Mouse (Mus musculus): Measurements from ENCODE around the gene Map4k3. TPM values are rescaled to one million over a fixed set of nuclear protein-coding genes. Genes with fewer than 3 reads are reported as not detected.

Map4k3 gene
- polyA plus RNA-seq, 1 experiment from 2014 or later, result 33.8 TPM

DNA sequence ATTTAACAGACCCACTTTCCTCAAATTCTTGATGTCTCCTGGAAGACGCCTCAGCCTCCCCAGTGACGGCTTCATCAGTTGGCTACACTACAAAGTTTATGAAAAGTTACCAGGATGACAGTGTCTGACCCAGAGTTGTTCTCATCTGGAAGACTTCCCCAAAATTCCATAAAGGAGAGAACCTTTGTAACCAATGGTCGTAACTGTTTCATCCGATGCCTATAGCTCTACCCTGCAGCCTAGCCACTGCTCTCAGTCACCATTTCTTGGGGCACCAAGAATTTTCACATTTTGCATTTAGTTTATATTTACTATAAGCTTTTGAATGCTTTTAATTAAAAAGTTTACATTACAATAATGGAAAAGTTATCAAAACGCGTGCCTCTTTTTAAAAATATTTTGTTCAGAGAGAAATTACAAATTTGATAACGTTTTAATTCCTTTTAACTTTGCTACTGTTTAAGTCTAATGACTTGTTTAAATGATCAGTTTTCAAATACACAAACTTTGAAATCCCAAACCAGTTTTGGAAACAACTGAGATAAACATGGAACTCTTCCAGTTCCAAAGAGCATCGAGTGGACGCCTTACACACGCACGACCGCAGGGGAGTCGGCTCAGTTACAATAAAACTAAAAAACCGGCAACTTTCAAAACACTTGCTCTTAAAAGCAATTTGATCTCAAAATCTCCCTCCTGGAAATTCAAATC is 83.1 kb downstream of the Map4k3 start:
- Histone ChIP-seq H3K27ac (replicated peaks; ENCODE audit: low read depth, low read length) (no peak overlapping the region), H3K36me3 (ENCODE audit: control insufficient read depth, insufficient read depth, low read length) (peaks cover 64% of the 10 kb centered on the region)
- 78% methylated on average over 14 of the region's 14 CpGs for WGBS

DNA sequence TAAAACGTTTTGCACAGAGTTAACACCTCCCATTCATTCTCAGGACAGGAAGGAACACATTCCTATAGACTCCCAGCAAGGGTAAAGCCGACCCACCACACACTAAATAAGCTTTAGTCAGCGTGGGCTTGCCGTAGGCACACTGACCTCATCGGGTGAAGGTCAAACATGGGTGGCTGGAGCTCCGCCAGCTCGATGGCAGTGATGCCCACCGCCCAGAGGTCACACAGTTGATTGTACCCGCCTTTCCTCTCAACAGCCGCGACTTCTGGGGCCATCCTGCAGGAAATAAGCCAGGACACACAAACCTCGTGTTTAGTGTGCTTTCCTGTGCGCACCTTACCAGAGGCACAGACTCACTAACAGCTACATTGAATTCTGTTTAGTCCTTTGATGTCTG is 83.7 kb downstream of the Map4k3 start:
- WGBS, result 59% methylated on average over 13 of the region's 13 CpGs
- Histone ChIP-seq H3K36me3 (ENCODE audit: control insufficient read depth, insufficient read depth, low read length) (peaks cover 68% of the 10 kb centered on the region), H3K4me2 (ENCODE audit: low read depth, low read length) (no peak overlapping the region), H3K27me3 (replicated peaks; ENCODE audit: control insufficient read depth, insufficient read depth, low read length) (no peaks in the 10 kb centered on the region), H3K4me1 (ENCODE audit: control insufficient read depth, insufficient read depth, low read length) (no peaks in the 10 kb centered on the region), H3K27ac (replicated peaks; ENCODE audit: low read depth, low read length) (no peak overlapping the region), H3K4me3 (ENCODE audit: low read depth, low read length) (no peak overlapping the region), H3K9me3 (ENCODE audit: control insufficient read depth, low read length) (no peaks in the 10 kb centered on the region), H3K9ac (ENCODE audit: low read depth, low read length) (no peak overlapping the region)
- DNase-seq (ENCODE audit: low spot score) (no peak), ATAC-seq (ENCODE audit: low read depth) (no peak)

More for the DNA sequence above, 83.1 kb downstream of the Map4k3 start:
- Histone ChIP-seq H3K9ac (ENCODE audit: low read depth, low read length) (no peak overlapping the region), H3K9me3 (ENCODE audit: control insufficient read depth, low read length) (no peaks in the 10 kb centered on the region), H3K4me1 (ENCODE audit: control insufficient read depth, insufficient read depth, low read length) (no peaks in the 10 kb centered on the region), H3K4me3 (ENCODE audit: low read depth, low read length) (no peak overlapping the region), H3K27me3 (replicated peaks; ENCODE audit: control insufficient read depth, insufficient read depth, low read length) (no peaks in the 10 kb centered on the region), H3K4me2 (ENCODE audit: low read depth, low read length) (no peak overlapping the region)
- ATAC-seq (ENCODE audit: low read depth) (no peak), DNase-seq (ENCODE audit: low spot score) (no peak)

- ATAC-seq (ENCODE audit: low read depth), result no peak
- H3K36me3 ChIP-seq (ENCODE audit: control insufficient read depth, insufficient read depth, low read length), result peaks cover 52% of the 10 kb centered on the region
- no peak overlapping the region for H3K27ac ChIP-seq (replicated peaks; ENCODE audit: low read depth, low read length)
- no peak overlapping the region for H3K9ac ChIP-seq (ENCODE audit: low read depth, low read length)
- no peak overlapping the region for H3K4me3 ChIP-seq (ENCODE audit: low read depth, low read length)
- H3K4me1 ChIP-seq (ENCODE audit: control insufficient read depth, insufficient read depth, low read length), result no peaks in the 10 kb centered on the region
- no peak overlapping the region for H3K4me2 ChIP-seq (ENCODE audit: low read depth, low read length)
- 74% methylated on average over 8 of the region's 8 CpGs for WGBS
- no peaks in the 10 kb centered on the region for H3K9me3 ChIP-seq (ENCODE audit: control insufficient read depth, low read length)
- no peak for DNase-seq (ENCODE audit: low spot score)
- H3K27me3 ChIP-seq (replicated peaks; ENCODE audit: control insufficient read depth, insufficient read depth, low read length), result no peaks in the 10 kb centered on the region
Observed at GRCm38 (mm10) chr17:80638121-80638520, 90.2 kb downstream of the Map4k3 start.

DNA sequence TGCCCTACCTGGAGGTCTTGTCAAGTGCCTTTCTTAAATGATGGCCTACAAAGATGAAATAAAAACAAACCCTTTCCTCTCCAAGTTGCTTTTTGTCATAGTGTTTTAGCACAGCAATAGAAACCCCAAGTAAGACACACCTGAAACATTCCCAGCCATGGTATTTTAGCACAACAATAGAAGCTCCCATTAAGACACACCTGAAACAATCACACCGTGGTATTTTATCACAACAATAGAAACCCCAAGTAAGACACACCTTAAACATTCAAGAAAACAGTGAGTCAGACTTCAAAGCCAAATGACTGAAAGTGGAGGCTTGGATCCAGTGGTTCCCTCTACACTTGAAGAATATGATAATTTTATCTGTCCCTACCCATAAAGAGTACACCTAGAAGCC is 92.5 kb downstream of the Map4k3 start:
- no peaks in the 10 kb centered on the region for H3K4me1 ChIP-seq (ENCODE audit: control insufficient read depth, insufficient read depth, low read length)
- H3K27ac ChIP-seq (replicated peaks; ENCODE audit: low read depth, low read length), result no peak overlapping the region
- no peak for ATAC-seq (ENCODE audit: low read depth)
- H3K36me3 ChIP-seq (ENCODE audit: control insufficient read depth, insufficient read depth, low read length), result peaks cover 58% of the 10 kb centered on the region
- no peaks in the 10 kb centered on the region for H3K27me3 ChIP-seq (replicated peaks; ENCODE audit: control insufficient read depth, insufficient read depth, low read length)
- no peak overlapping the region for H3K4me3 ChIP-seq (ENCODE audit: low read depth, low read length)
- H3K9me3 ChIP-seq (ENCODE audit: control insufficient read depth, low read length), result no peaks in the 10 kb centered on the region
- no peak overlapping the region for H3K9ac ChIP-seq (ENCODE audit: low read depth, low read length)
- H3K4me2 ChIP-seq (ENCODE audit: low read depth, low read length), result no peak overlapping the region
- DNase-seq (ENCODE audit: low spot score), result no peak
- 74% methylated on average over 1 of the region's 1 CpGs for WGBS

DNA sequence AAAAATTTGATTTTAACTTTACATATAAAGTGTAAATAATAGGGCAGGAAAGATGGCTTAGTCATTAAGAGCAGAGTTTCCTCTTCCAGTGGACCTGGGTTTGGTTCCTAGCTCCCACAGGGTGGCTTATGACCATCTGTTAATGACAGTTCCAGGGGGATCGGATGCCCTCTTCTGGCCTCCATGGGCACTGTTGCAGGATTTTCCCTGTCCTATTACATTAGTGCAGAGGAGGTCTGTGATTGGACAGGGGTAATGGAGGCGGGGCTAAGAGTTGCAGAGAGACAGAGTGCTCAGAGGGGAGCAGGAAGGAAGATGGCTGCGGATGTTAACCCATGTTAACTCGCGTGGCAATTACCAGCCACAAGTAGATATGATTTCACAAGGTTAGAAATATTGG is 95.4 kb downstream of the Map4k3 start:
- H3K27me3 ChIP-seq (replicated peaks; ENCODE audit: control insufficient read depth, insufficient read depth, low read length), result no peaks in the 10 kb centered on the region
- ATAC-seq (ENCODE audit: low read depth) (no peak), DNase-seq (ENCODE audit: low spot score) (no peak)
- H3K9ac ChIP-seq (ENCODE audit: low read depth, low read length), result no peak overlapping the region
- no peak overlapping the region for H3K4me2 ChIP-seq (ENCODE audit: low read depth, low read length)
- 95% methylated on average over 5 of the region's 5 CpGs for WGBS
- H3K9me3 ChIP-seq (ENCODE audit: control insufficient read depth, low read length), result no peaks in the 10 kb centered on the region
- no peak overlapping the region for H3K4me3 ChIP-seq (ENCODE audit: low read depth, low read length)
- peaks cover 51% of the 10 kb centered on the region for H3K36me3 ChIP-seq (ENCODE audit: control insufficient read depth, insufficient read depth, low read length)
- no peaks in the 10 kb centered on the region for H3K4me1 ChIP-seq (ENCODE audit: control insufficient read depth, insufficient read depth, low read length)
- H3K27ac ChIP-seq (replicated peaks; ENCODE audit: low read depth, low read length), result no peak overlapping the region

GRCm38 (mm10) chr17:80632354-80632753 is 95.9 kb downstream of the Map4k3 start:
- H3K36me3 ChIP-seq (ENCODE audit: control insufficient read depth, insufficient read depth, low read length), result peaks cover 50% of the 10 kb centered on the region
- H3K9ac ChIP-seq (ENCODE audit: low read depth, low read length), result no peak overlapping the region
- no peak overlapping the region for H3K4me3 ChIP-seq (ENCODE audit: low read depth, low read length)
- H3K9me3 ChIP-seq (ENCODE audit: control insufficient read depth, low read length), result no peaks in the 10 kb centered on the region
- DNase-seq (ENCODE audit: low spot score) (no peak), ATAC-seq (ENCODE audit: low read depth) (no peak)
- no peaks in the 10 kb centered on the region for H3K4me1 ChIP-seq (ENCODE audit: control insufficient read depth, insufficient read depth, low read length)
- H3K27ac ChIP-seq (replicated peaks; ENCODE audit: low read depth, low read length), result no peak overlapping the region
- no peaks in the 10 kb centered on the region for H3K27me3 ChIP-seq (replicated peaks; ENCODE audit: control insufficient read depth, insufficient read depth, low read length)
- H3K4me2 ChIP-seq (ENCODE audit: low read depth, low read length), result no peak overlapping the region
- 98% methylated on average over 4 of the region's 4 CpGs for WGBS

- Histone ChIP-seq H3K36me3 (ENCODE audit: control insufficient read depth, insufficient read depth, low read length) (peaks cover 56% of the 10 kb centered on the region), H3K9ac (ENCODE audit: low read depth, low read length) (no peak overlapping the region), H3K4me1 (ENCODE audit: control insufficient read depth, insufficient read depth, low read length) (no peaks in the 10 kb centered on the region), H3K4me3 (ENCODE audit: low read depth, low read length) (no peak overlapping the region), H3K9me3 (ENCODE audit: control insufficient read depth, low read length) (no peaks in the 10 kb centered on the region), H3K4me2 (ENCODE audit: low read depth, low read length) (no peak overlapping the region), H3K27me3 (replicated peaks; ENCODE audit: control insufficient read depth, insufficient read depth, low read length) (no peaks in the 10 kb centered on the region), H3K27ac (replicated peaks; ENCODE audit: low read depth, low read length) (no peak overlapping the region)
- ATAC-seq (ENCODE audit: low read depth), result no peak
- DNase-seq (ENCODE audit: low spot score), result no peak
- 97% methylated on average over 3 of the region's 3 CpGs for WGBS
Observed at GRCm38 (mm10) chr17:80631028-80631427, 97.3 kb downstream of the Map4k3 start.

- no peaks in the 10 kb centered on the region for H3K9me3 ChIP-seq (ENCODE audit: control insufficient read depth, low read length)
- peaks cover 18% of the 10 kb centered on the region; the same call in 1 of the 2 replicates for H3K36me3 ChIP-seq (ENCODE audit: control insufficient read depth, insufficient read depth, low read length)
- no peak for DNase-seq (ENCODE audit: low spot score)
- ATAC-seq (ENCODE audit: low read depth), result 0 out of 2 replicates have a peak, but pooled peaks have one; percentile 53
- no peak overlapping the region for H3K9ac ChIP-seq (ENCODE audit: low read depth, low read length)
- H3K4me3 ChIP-seq (ENCODE audit: low read depth, low read length), result no peak overlapping the region
- no peaks in the 10 kb centered on the region for H3K27me3 ChIP-seq (replicated peaks; ENCODE audit: control insufficient read depth, insufficient read depth, low read length)
- no peak overlapping the region for H3K4me2 ChIP-seq (ENCODE audit: low read depth, low read length)
- H3K4me1 ChIP-seq (ENCODE audit: control insufficient read depth, insufficient read depth, low read length), result no peaks in the 10 kb centered on the region
- no peak overlapping the region for H3K27ac ChIP-seq (replicated peaks; ENCODE audit: low read depth, low read length)
Observed at GRCm38 (mm10) chr17:80624979-80625378, 103.3 kb downstream of the Map4k3 start.

GRCm38 (mm10) chr17:80621691-80622090 is 106.6 kb downstream of the Map4k3 start:
- Histone ChIP-seq H3K27me3 (replicated peaks; ENCODE audit: control insufficient read depth, insufficient read depth, low read length) (no peaks in the 10 kb centered on the region), H3K9ac (ENCODE audit: low read depth, low read length) (no peak overlapping the region), H3K4me3 (ENCODE audit: low read depth, low read length) (no peak overlapping the region), H3K9me3 (ENCODE audit: control insufficient read depth, low read length) (no peaks in the 10 kb centered on the region), H3K4me1 (ENCODE audit: control insufficient read depth, insufficient read depth, low read length) (no peaks in the 10 kb centered on the region), H3K4me2 (ENCODE audit: low read depth, low read length) (no peak overlapping the region), H3K36me3 (ENCODE audit: control insufficient read depth, insufficient read depth, low read length) (peaks cover 28% of the 10 kb centered on the region), H3K27ac (replicated peaks; ENCODE audit: low read depth, low read length) (no peak overlapping the region)
- 76% methylated on average over 4 of the region's 4 CpGs for WGBS
- ATAC-seq (ENCODE audit: low read depth) (no peak), DNase-seq (ENCODE audit: low spot score) (no peak)
